Mouse (Mus musculus): ENCODE measurements around the gene Ppm1a.
A peak's percentile ranks its signal among the peaks of the same experiment; 100 is the strongest.

Ppm1a gene

GRCm38 (mm10) chr12:72757086-72757485 lies at the start of gene Ppm1a:
Ppm1a (plus strand) TSS chr12:72757455.
- DNase-seq (ENCODE audit: low read depth, low spot score) = no peak

GRCm38 (mm10) chr12:72709981-72710380 lies 47.3 kb upstream of the Ppm1a start:
- DNase-seq (ENCODE audit: low read depth, low spot score) = peak; percentile 27

GRCm38 (mm10) chr12:72714896-72715295 lies 42.4 kb upstream of the Ppm1a start:
- no peak for DNase-seq (ENCODE audit: low read depth, low spot score)

- no peak for DNase-seq (ENCODE audit: low read depth, low spot score)
Measured at GRCm38 (mm10) chr12:72715846-72716245, 41.4 kb upstream of the Ppm1a start.

- no peak for DNase-seq (ENCODE audit: low read depth, low spot score)
Measured at GRCm38 (mm10) chr12:72719046-72719445, 38.2 kb upstream of the Ppm1a start.

GRCm38 (mm10) chr12:72719452-72720087 lies 37.7 kb upstream of the Ppm1a start:
- no peak for DNase-seq (ENCODE audit: low read depth, low spot score)

- no peak for DNase-seq (ENCODE audit: low read depth, low spot score)
Measured at GRCm38 (mm10) chr12:72721710-72722109, 35.5 kb upstream of the Ppm1a start.

GRCm38 (mm10) chr12:72723965-72724364 lies 33.3 kb upstream of the Ppm1a start:
- no peak for DNase-seq (ENCODE audit: low read depth, low spot score)

- DNase-seq (ENCODE audit: low read depth, low spot score) = no peak
Measured at GRCm38 (mm10) chr12:72727021-72727420, 30.2 kb upstream of the Ppm1a start.

GRCm38 (mm10) chr12:72727611-72728010 lies 29.6 kb upstream of the Ppm1a start:
- DNase-seq (ENCODE audit: low read depth, low spot score) = no peak

- no peak for DNase-seq (ENCODE audit: low read depth, low spot score)
Measured at GRCm38 (mm10) chr12:72734112-72734511, 23.1 kb upstream of the Ppm1a start.

GRCm38 (mm10) chr12:72741176-72741575 lies 16.1 kb upstream of the Ppm1a start:
- peak; percentile 51 for DNase-seq (ENCODE audit: low read depth, low spot score)

GRCm38 (mm10) chr12:72744803-72745360 lies 12.4 kb upstream of the Ppm1a start:
- no peak for DNase-seq (ENCODE audit: low read depth, low spot score)

- no peak for DNase-seq (ENCODE audit: low read depth, low spot score)
Measured at GRCm38 (mm10) chr12:72745486-72745885, 11.8 kb upstream of the Ppm1a start.

- no peak for DNase-seq (ENCODE audit: low read depth, low spot score)
Measured at GRCm38 (mm10) chr12:72748341-72748740, 8.9 kb upstream of the Ppm1a start.

GRCm38 (mm10) chr12:72748841-72749240 lies 8.4 kb upstream of the Ppm1a start:
- no peak for DNase-seq (ENCODE audit: low read depth, low spot score)

- DNase-seq (ENCODE audit: low read depth, low spot score) = no peak
Measured at GRCm38 (mm10) chr12:72749500-72749899, 7.8 kb upstream of the Ppm1a start.

- DNase-seq (ENCODE audit: low read depth, low spot score) = peak; percentile 75
Measured at GRCm38 (mm10) chr12:72750016-72750415, 7.2 kb upstream of the Ppm1a start.

GRCm38 (mm10) chr12:72750606-72751005 lies 6.6 kb upstream of the Ppm1a start:
- no peak for DNase-seq (ENCODE audit: low read depth, low spot score)

- no peak for DNase-seq (ENCODE audit: low read depth, low spot score)
Measured at GRCm38 (mm10) chr12:72757596-72757995, 341 bp downstream of the Ppm1a start.

- DNase-seq (ENCODE audit: low read depth, low spot score) = no peak
Measured at GRCm38 (mm10) chr12:72759956-72760355, 2.7 kb downstream of the Ppm1a start.

- peak; percentile 98 for DNase-seq (ENCODE audit: low read depth, low spot score)
Measured at GRCm38 (mm10) chr12:72760376-72761229, 3.3 kb downstream of the Ppm1a start.

- DNase-seq (ENCODE audit: low read depth, low spot score) = no peak
Measured at GRCm38 (mm10) chr12:72761230-72761648, 4.0 kb downstream of the Ppm1a start.
